Mouse (Mus musculus) lung, postnatal 0 days (tissue): ENCODE measurements around the gene Fip1l1.

Source experiments
- CTCF ChIP-seq: IDR thresholded peaks from 2 replicates; pipeline ENCODE4 v1.5.1; 2016; ENCODE audit warnings: antibody characterized with exemption, mild to moderate bottlenecking
- EP300 ChIP-seq: IDR thresholded peaks from 2 replicates; pipeline ENCODE4 v1.6.1; 2016; ENCODE audit warnings: antibody characterized with exemption, mild to moderate bottlenecking, control low read depth

- TF ChIP-seq CTCF (no peak), EP300 (no peak)
These were observed 75.3 kb downstream of the Fip1l1 start for GRCm38 (mm10) chr5:74610511-74610910.
